Mouse (Mus musculus) embryo, embryonic 9.5 days (tissue): ENCODE measurements around the gene Sun3.

ENCODE experiments used
- DNase-seq: peaks from one replicate; pipeline ENCODE4 v3.0.0-alpha.2; 2017; ENCODE audit errors: extremely low spot score

Gene Sun3

GRCm38 (mm10) chr11:8983237-8983861 lies 65.4 kb downstream of the Sun3 start:
- DNase-seq, result peak; percentile 70

GRCm38 (mm10) chr11:8978154-8978553 lies 70.6 kb downstream of the Sun3 start:
- no peak for DNase-seq

GRCm38 (mm10) chr11:8973166-8973565 lies 75.6 kb downstream of the Sun3 start, which contains the start of gene Pkd1l1:
Gene Pkd1l1 (minus strand): TSS chr11:8973266.
- no peak for DNase-seq

GRCm38 (mm10) chr11:8972093-8972492 lies 76.7 kb downstream of the Sun3 start:
- DNase-seq, result no peak

GRCm38 (mm10) chr11:8970509-8970908 lies 78.3 kb downstream of the Sun3 start:
- DNase-seq, result no peak

- DNase-seq, result no peak
Observed at GRCm38 (mm10) chr11:8968094-8968493, 80.7 kb downstream of the Sun3 start.
